Mouse (Mus musculus) left cerebral cortex, postnatal 14 days (tissue): ENCODE results near the gene Spn. TPM values are rescaled to one million over a fixed set of nuclear protein-coding genes. Genes with fewer than 3 reads are reported as not detected.

Experiments
- DNase-seq, 2 experiments: peaks; one replicate each; pipeline ENCODE4 v3.0.0; 2021 to 2022; ENCODE audit warnings: low spot score in 2 of 2, mixed read lengths in 1 of 2
- intact Hi-C: fragments of 180-260 bp; cut with DNase I; formaldehyde crosslinking; loops from one replicate; pipeline ENCODE4 v1.15.1; 2025
- total RNA-seq, 2 experiments: library from RNA; stranded (reverse); gene quantifications; 2 replicates each; pipeline ENCODE4 v1.2.3; 2021

Spn gene
- total RNA-seq, 2 experiments from 2014 or later, result 0.11 TPM; not detected in 1

GRCm38 (mm10) chr7:127112251-127112841 lies 25.3 kb downstream of the Spn start:
- intact Hi-C loops, result no loop called here
- DNase-seq, result no peak

GRCm38 (mm10) chr7:127111461-127111860 lies 26.2 kb downstream of the Spn start:
- DNase-seq, result peak; percentile 49 to 57
- intact Hi-C loops, result loop anchor here (2.0 kb wide), 1 partner anchor 279 kb away; no protein-coding TSS in a partner anchor

- DNase-seq, result peak; percentile 84 to 85
- intact Hi-C loops, result loop anchor here (2.0 kb wide), 1 partner anchor 278 kb away; no protein-coding TSS in a partner anchor
Measured at GRCm38 (mm10) chr7:127110239-127111007, 27.2 kb downstream of the Spn start.

GRCm38 (mm10) chr7:127105551-127105950 lies 32.1 kb downstream of the Spn start:
- no peak for DNase-seq
- intact Hi-C loops, result loop anchor here (2.0 kb wide), 1 partner anchor 89 kb away; the partner anchor contains the start of genes Pagr1a and Pagr1b

GRCm38 (mm10) chr7:127104560-127105332 lies 32.9 kb downstream of the Spn start:
- intact Hi-C loops, result loop anchor here (2.0 kb wide), 1 partner anchor 88 kb away; the partner anchor contains the start of genes Pagr1a and Pagr1b
- peak; percentile 81 to 84 for DNase-seq

- DNase-seq, result no peak
- intact Hi-C loops, result loop anchor here (2.0 kb wide), 1 partner anchor 87 kb away; the partner anchor contains the start of genes Pagr1a and Pagr1b
Measured at GRCm38 (mm10) chr7:127103960-127104359, 33.7 kb downstream of the Spn start.

- no peak for DNase-seq
- intact Hi-C loops, result no loop called here
Measured at GRCm38 (mm10) chr7:127102148-127102547, 35.5 kb downstream of the Spn start.

- intact Hi-C loops, result no loop called here
- no peak for DNase-seq
Measured at GRCm38 (mm10) chr7:127101451-127102016, 36.1 kb downstream of the Spn start.

GRCm38 (mm10) chr7:127099528-127099927 lies 38.1 kb downstream of the Spn start:
- DNase-seq, result no peak
- intact Hi-C loops, result no loop called here

- intact Hi-C loops, result no loop called here
- no peak for DNase-seq
Measured at GRCm38 (mm10) chr7:127098950-127099349, 38.7 kb downstream of the Spn start.

GRCm38 (mm10) chr7:127098521-127098920 lies 39.1 kb downstream of the Spn start:
- no peak for DNase-seq
- intact Hi-C loops, result no loop called here

- intact Hi-C loops, result no loop called here
Measured at GRCm38 (mm10) chr7:127096456-127096855, 41.2 kb downstream of the Spn start.

GRCm38 (mm10) chr7:127093914-127094313 lies 43.7 kb downstream of the Spn start:
- intact Hi-C loops, result loop anchor here (5.0 kb wide), 1 partner anchor 52 kb away; the partner anchor contains the start of gene Kif22
- no peak for DNase-seq

More at GRCm38 (mm10) chr7:127096456-127096855, 41.2 kb downstream of the Spn start:
- DNase-seq, result no peak

- intact Hi-C loops, result loop anchor here (5.0 kb wide), 1 partner anchor 49 kb away; the partner anchor contains the start of gene Kif22
- no peak for DNase-seq
Measured at GRCm38 (mm10) chr7:127091114-127091896, 46.3 kb downstream of the Spn start, which contains the start of gene AI467606. Gene AI467606, plus strand, starts transcription at chr7:127091359.

- intact Hi-C loops, result loop anchor here (5.0 kb wide), 1 partner anchor 48 kb away; the partner anchor contains the start of gene Kif22
- no peak for DNase-seq
Measured at GRCm38 (mm10) chr7:127090154-127091113, 47.2 kb downstream of the Spn start.

- DNase-seq, result no peak
Measured at GRCm38 (mm10) chr7:127088901-127089845, 48.5 kb downstream of the Spn start.

More at GRCm38 (mm10) chr7:127088901-127089845, 48.5 kb downstream of the Spn start:
- intact Hi-C loops, result no loop called here
